Mouse (Mus musculus): ENCODE results near the gene Gm38119. TPM values are rescaled to one million over a fixed set of nuclear protein-coding genes. Genes with fewer than 3 reads are reported as not detected.

The Gm38119 gene
- total RNA-seq (2023) = not detected

DNA sequence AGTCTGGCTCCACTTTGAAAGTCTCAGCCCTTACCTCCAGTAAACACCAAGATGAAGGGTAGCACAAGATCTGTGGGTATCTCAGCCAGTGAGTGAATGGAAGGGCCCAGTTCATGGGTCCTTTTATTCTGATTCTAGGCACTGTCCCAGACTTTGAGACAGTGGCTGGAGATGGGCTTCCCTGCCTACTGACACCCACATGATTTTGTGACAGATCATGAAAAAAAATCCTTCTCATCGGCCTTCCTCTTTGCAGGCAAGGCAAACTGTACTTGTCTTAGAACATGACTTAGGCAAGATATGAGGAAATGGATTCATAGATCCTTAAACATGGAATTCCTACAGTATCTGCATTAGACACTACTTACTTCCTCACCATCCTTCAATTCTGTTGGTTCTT lies at the start of gene Gm38119:
Gene Gm38119 (minus strand): TSS at position 101 of the 400 bp plus-strand sequence.

DNA sequence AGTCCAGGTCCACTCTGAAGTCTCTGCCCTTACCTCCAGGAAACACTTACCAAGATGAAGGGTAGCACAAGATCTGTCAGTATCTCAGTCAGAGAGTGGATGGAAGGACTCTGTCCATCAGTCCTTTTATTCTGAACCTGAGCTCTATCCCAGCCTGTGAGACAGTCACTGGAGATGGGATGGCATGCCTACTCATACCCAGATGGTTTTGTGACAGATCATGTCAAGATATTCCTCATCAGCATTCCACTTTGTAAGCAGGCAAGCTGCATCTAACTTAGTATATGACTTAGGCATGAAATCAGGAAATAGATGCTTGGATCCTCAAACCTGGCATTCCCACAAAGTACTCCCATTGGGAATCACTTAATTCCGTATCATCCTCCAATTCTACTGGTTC lies 39.9 kb upstream of the Gm38119 start, which contains the start of gene Lce1i:
Gene Lce1i (minus strand): TSS at position 101 of the 400 bp plus-strand sequence.

DNA sequence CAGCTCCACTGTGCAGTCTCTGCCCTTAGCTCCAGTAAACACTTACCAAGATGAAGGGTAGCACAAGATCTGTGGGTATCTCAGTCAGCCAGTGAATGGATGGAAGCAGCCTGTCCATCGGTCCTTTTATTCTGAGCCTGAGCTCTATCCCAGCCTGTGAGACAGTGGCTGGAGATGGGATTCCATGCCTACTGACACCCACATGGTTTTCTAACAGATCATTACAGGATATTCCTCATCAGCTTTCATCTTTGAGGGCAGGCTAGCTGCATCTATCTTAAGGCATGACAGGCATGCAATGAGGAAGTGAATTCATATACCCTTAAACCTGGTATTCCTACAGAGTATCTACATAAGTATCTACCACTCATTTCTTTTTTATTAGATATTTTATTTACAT lies 26.1 kb upstream of the Gm38119 start, which contains the start of gene Lce1h:
Gene Lce1h (minus strand): TSS at position 101 of the 400 bp plus-strand sequence.

DNA sequence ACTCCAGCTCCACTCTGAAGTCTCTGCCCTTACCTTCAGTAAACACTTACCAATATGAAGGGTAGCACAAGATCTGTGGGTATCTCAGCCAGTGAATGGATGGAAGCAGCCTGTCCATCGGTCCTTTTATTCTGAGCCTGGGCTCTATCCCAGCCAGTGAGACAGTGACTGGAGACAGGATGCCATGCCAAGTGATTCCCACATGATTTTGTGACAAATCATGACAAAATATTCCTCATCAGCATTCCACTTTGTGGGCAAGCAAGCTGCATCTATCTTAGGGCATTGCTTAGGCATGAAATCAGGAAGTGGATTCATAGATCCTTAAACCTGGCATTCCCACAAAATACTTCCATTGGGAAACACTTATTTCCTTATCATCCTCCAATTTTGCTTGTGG lies 13.3 kb upstream of the Gm38119 start, which contains the start of gene Lce1g:
Gene Lce1g (minus strand): TSS at position 101 of the 400 bp plus-strand sequence.

DNA sequence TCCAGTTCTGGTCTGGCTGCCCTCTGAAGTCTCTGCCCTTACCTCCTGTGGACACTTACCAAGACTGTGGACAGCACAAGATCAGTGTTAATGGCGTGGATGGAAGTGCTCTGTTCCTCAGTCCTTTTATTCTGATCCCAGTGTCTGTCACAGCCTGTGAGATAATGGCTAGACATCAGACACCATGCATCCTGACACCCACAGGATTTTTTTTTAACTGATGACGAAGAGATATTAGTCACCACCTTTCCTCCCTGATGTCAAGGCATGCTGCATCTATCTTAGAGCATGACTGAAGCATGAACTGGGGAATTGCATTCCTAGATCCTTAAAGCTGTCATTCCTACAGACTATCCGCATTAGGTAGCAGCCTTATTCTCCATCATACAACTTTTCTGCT lies 18.6 kb downstream of the Gm38119 start, which contains the start of gene Lce1f:
Gene Lce1f (minus strand): TSS at position 101 of the 400 bp plus-strand sequence.

DNA sequence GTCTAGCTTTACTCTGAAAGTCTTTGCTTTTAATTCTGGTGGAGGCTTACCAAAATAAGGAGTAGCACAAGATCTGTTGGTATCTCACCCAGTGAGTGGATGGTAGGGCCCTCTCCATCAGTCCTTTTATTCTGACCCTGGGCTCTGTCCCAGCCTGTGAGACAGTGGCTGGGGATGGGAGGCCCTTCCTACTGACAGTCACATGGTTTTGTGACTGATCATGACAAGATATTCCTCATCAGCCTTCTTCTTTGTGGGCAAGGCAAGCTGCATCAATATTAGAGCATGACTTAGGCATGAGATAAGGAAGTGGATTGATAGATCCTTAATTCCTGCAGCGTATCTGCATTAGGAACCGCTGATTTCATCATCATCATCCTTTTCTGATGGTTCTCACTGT lies 29.9 kb downstream of the Gm38119 start, which contains the start of gene Lce1e:
Gene Lce1e (minus strand): TSS at position 101 of the 400 bp plus-strand sequence.

Other genes with a start within 250 kb of the Gm38119 start
- gene Sprr4, start 238.6 kb downstream of the Gm38119 start, total RNA-seq (2023) = not detected
- not detected for gene 2310046K23Rik, start 204.6 kb downstream of the Gm38119 start, total RNA-seq (2023)
- not detected for gene Ivl, start 165.4 kb downstream of the Gm38119 start, total RNA-seq (2023)
- not detected for gene Smcp, start 150.1 kb downstream of the Gm38119 start, total RNA-seq (2023)
- gene 2210017I01Rik, start 131.6 kb downstream of the Gm38119 start, total RNA-seq (2023) = not detected
- gene Lce6a, start 117.4 kb downstream of the Gm38119 start, total RNA-seq (2023) = not detected
- not detected for gene Lce1a1, start 90.8 kb downstream of the Gm38119 start, total RNA-seq (2023)
- gene Lce1b, start 82.2 kb downstream of the Gm38119 start, total RNA-seq (2023) = not detected
- not detected for gene Lce1a2, start 68.8 kb downstream of the Gm38119 start, total RNA-seq (2023)
- gene Lce1c, start 59.8 kb downstream of the Gm38119 start, total RNA-seq (2023) = not detected
- gene Lce1d, start 51.9 kb downstream of the Gm38119 start, total RNA-seq (2023) = not detected
- gene Lce1e, start 30.0 kb downstream of the Gm38119 start, total RNA-seq (2023) = not detected
- gene Lce1f, start 18.7 kb downstream of the Gm38119 start, total RNA-seq (2023) = not detected
- gene Lce1g, start 13.2 kb upstream of the Gm38119 start, total RNA-seq (2023) = not detected
- not detected for gene Lce1h, start 26.0 kb upstream of the Gm38119 start, total RNA-seq (2023)
- gene Lce1i, start 39.8 kb upstream of the Gm38119 start, total RNA-seq (2023) = not detected
- not detected for gene Lce1j, start 51.4 kb upstream of the Gm38119 start, total RNA-seq (2023)
- not detected for gene Lce1k, start 68.8 kb upstream of the Gm38119 start, total RNA-seq (2023)
- gene Kprp, start 88.2 kb upstream of the Gm38119 start, total RNA-seq (2023) = not detected
- gene Lce1l, start 112.2 kb upstream of the Gm38119 start, total RNA-seq (2023) = not detected
- not detected for gene 2310050C09Rik, start 131.1 kb upstream of the Gm38119 start, total RNA-seq (2023)
- not detected for gene Lce3a, start 187.1 kb upstream of the Gm38119 start, total RNA-seq (2023)
- not detected for gene Lce3b, start 193.9 kb upstream of the Gm38119 start, total RNA-seq (2023)
- gene Lce3c, start 205.4 kb upstream of the Gm38119 start, total RNA-seq (2023) = not detected
- gene Lce3d, start 218.3 kb upstream of the Gm38119 start, total RNA-seq (2023) = not detected
- gene Lce3e, start 228.0 kb upstream of the Gm38119 start, total RNA-seq (2023) = not detected

All from neutrophil, adult 83 days (primary cell).